Comparison of ENCODE assay signal across 11 mouse cellular contexts in genomic region chr6:142779812-142780573, GRCm38 (mm10). TPM values are rescaled to one million over a fixed set of nuclear protein-coding genes. Genes with fewer than 3 reads are reported as not detected.
A peak's percentile ranks its signal among the peaks of the same experiment; 100 is the strongest.
DNase-seq lines count a peak whose midpoint lies in the region; ATAC-seq and TF ChIP-seq lines count a peak whose summit lies in the region.
"Had no signal": no experiment of that assay in that cellular context is flagged by ENCODE, and none has a peak within 500 bp of the region (broad histone marks: within the 10 kb centered on the region; RNA-seq: fewer than 3 reads in every experiment).

No protein-coding gene starts in this region.

- no peak overlapping the region for H3K4me3 ChIP-seq in neural tube, embryonic 11.5 days (ENCODE audit: low read depth, low read length)
- H3K4me3 ChIP-seq in forebrain, embryonic 16.5 days (replicated peaks; ENCODE audit: low read length): no peak overlapping the region
- H3K4me3 ChIP-seq in midbrain, embryonic 12.5 days: no peak overlapping the region
- no peak overlapping the region for H3K4me3 ChIP-seq in gastrocnemius, adult 2 months
- no peak overlapping the region for H3K4me3 ChIP-seq in left cerebral cortex, adult 2 months

- H3K36me3 ChIP-seq in neural tube, embryonic 11.5 days (ENCODE audit: control insufficient read depth, insufficient read depth, low read length): no peaks in the 10 kb centered on the region
- H3K36me3 ChIP-seq in forebrain, embryonic 16.5 days (ENCODE audit: control insufficient read depth, insufficient read depth): peaks cover 4% of the 10 kb centered on the region; the same call in 1 of the 2 replicates
- H3K36me3 ChIP-seq in midbrain, embryonic 12.5 days: peaks cover 11% of the 10 kb centered on the region; the same call in 1 of the 2 replicates

- no peaks in the 10 kb centered on the region for H3K9me3 ChIP-seq in neural tube, embryonic 11.5 days (ENCODE audit: control insufficient read depth, low read length)
- H3K9me3 ChIP-seq in forebrain, embryonic 16.5 days (ENCODE audit: control insufficient read depth, low read length): no peaks in the 10 kb centered on the region
- H3K9me3 ChIP-seq in midbrain, embryonic 12.5 days: no peaks in the 10 kb centered on the region
- H3K9me3 ChIP-seq: G1E had no signal

- no peak overlapping the region for H3K4me2 ChIP-seq in neural tube, embryonic 11.5 days (ENCODE audit: low read depth)
- H3K4me2 ChIP-seq in forebrain, embryonic 16.5 days (ENCODE audit: low read length): no peak overlapping the region
- H3K4me2 ChIP-seq in midbrain, embryonic 12.5 days (replicated peaks): no peak overlapping the region

- DNase-seq in neural tube, embryonic 11.5 days (ENCODE audit: low spot score): no peak
- DNase-seq in neural tube, embryonic 10.5 days (ENCODE audit: extremely low spot score, low spot score): no peak
- DNase-seq in thymus, postnatal 4 days: peak; percentile 35
- DNase-seq in urinary bladder, adult 2 months (ENCODE audit: low spot score): no peak
- DNase-seq in gastrocnemius, adult 2 months: no peak
- DNase-seq in left cerebral cortex, adult 2 months (ENCODE audit: extremely low spot score in 1 of 2, low spot score in 2 of 2): no peak
- DNase-seq: adrenal gland, postnatal 25 days had no signal

- H3K4me1 ChIP-seq in neural tube, embryonic 11.5 days (ENCODE audit: control insufficient read depth, insufficient read depth, low read length): no peaks in the 10 kb centered on the region
- peaks cover 18% of the 10 kb centered on the region for H3K4me1 ChIP-seq in forebrain, embryonic 16.5 days (replicated peaks; ENCODE audit: control insufficient read depth, insufficient read depth, low read length)
- peaks cover 14% of the 10 kb centered on the region for H3K4me1 ChIP-seq in midbrain, embryonic 12.5 days

- no peak overlapping the region for H3K27ac ChIP-seq in neural tube, embryonic 11.5 days (ENCODE audit: low read depth, low read length)
- H3K27ac ChIP-seq in forebrain, embryonic 16.5 days (ENCODE audit: low read length): peak overlapping the region; percentile 54
- peak overlapping the region; percentile 63 for H3K27ac ChIP-seq in midbrain, embryonic 12.5 days (replicated peaks)
- no peak overlapping the region for H3K27ac ChIP-seq in gastrocnemius, adult 2 months
- H3K27ac ChIP-seq in left cerebral cortex, adult 2 months: no peak overlapping the region
- H3K27ac ChIP-seq: stomach, postnatal 0 days had no signal

- no peaks in the 10 kb centered on the region for H3K27me3 ChIP-seq in neural tube, embryonic 11.5 days (ENCODE audit: control insufficient read depth, insufficient read depth, low read length)
- H3K27me3 ChIP-seq in forebrain, embryonic 16.5 days (replicated peaks; ENCODE audit: control insufficient read depth, insufficient read depth, low read length): no peaks in the 10 kb centered on the region
- H3K27me3 ChIP-seq in midbrain, embryonic 12.5 days: no peaks in the 10 kb centered on the region

- intact Hi-C loops in gastrocnemius, adult 2 months (cut with DNase I): loop anchor here (2.0 kb wide), 1 partner anchor 35 kb away; no protein-coding TSS in a partner anchor
- intact Hi-C loops in left cerebral cortex, adult 2 months (cut with DNase I): loop anchor here (1.0 to 5.0 kb wide), 4 partner anchors 34 to 397 kb away; partner anchors contain the start of gene St8sia1

- ATAC-seq in neural tube, embryonic 11.5 days (ENCODE audit: insufficient read depth, low FRiP score, low TSS enrichment): 0 out of 2 replicates have a peak, but pooled peaks have one; percentile 3
- ATAC-seq in forebrain, embryonic 16.5 days: peak; percentile 87
- ATAC-seq in midbrain, embryonic 12.5 days (ENCODE audit: low FRiP score, low read depth): peak; percentile 68

- TF ChIP-seq CTCF in gastrocnemius, adult 2 months (IDR thresholded peaks at IDR 0.05): no peak
- no peak for TF ChIP-seq CTCF in left cerebral cortex, adult 2 months (IDR thresholded peaks at IDR 0.05)

- WGBS in neural tube, embryonic 11.5 days: 72% methylated on average over 14 of the region's 14 CpGs
- WGBS in forebrain, embryonic 16.5 days: 29% methylated on average over 14 of the region's 14 CpGs
- WGBS in midbrain, embryonic 12.5 days: 68% methylated on average over 14 of the region's 14 CpGs

- no peak overlapping the region for H3K9ac ChIP-seq in neural tube, embryonic 11.5 days (ENCODE audit: low read length)
- no peak overlapping the region for H3K9ac ChIP-seq in forebrain, embryonic 16.5 days (replicated peaks; ENCODE audit: low read depth, low read length)
- no peak overlapping the region for H3K9ac ChIP-seq in midbrain, embryonic 12.5 days (replicated peaks)

RNA-seq across cellular contexts. Expression of gene Cmas, which starts 23.5 kb away (rescaled TPM):
- polyA plus RNA-seq in neural tube, embryonic 11.5 days (2014; fragmentation: Nextera tagmentation; extraction: Ambion mirVana): 130 and 133 TPM in 2 replicates
- polyA plus RNA-seq in forebrain, embryonic 16.5 days (2015; fragmentation: Nextera tagmentation; extraction: Ambion mirVana): 139 and 150 TPM in 2 replicates
- 138 and 143 TPM in 2 replicates for polyA plus RNA-seq in midbrain, embryonic 12.5 days (2016; fragmentation: Nextera tagmentation; extraction: Ambion mirVana)
- polyA plus RNA-seq in urinary bladder, adult 2 months (2012; rRNA removed): 44.3 and 47.6 TPM in 2 replicates
- total RNA-seq in gastrocnemius, adult 2 months (2021): 10 to 100 TPM; 27.5 to 31.6 TPM
- 100 to 1,000 TPM; 107 to 111 TPM for total RNA-seq in left cerebral cortex, adult 2 months (2021)

RNA-seq across cellular contexts. Expression of gene Sult6b2, which starts 24.3 kb away (rescaled TPM):
- 0.15 and 0.29 TPM in 2 replicates for polyA plus RNA-seq in neural tube, embryonic 11.5 days (2014; fragmentation: Nextera tagmentation; extraction: Ambion mirVana)
- 0.11 and 0.28 TPM in 2 replicates for polyA plus RNA-seq in forebrain, embryonic 16.5 days (2015; fragmentation: Nextera tagmentation; extraction: Ambion mirVana)
- not detected in 2 replicates for polyA plus RNA-seq in midbrain, embryonic 12.5 days (2016; fragmentation: Nextera tagmentation; extraction: Ambion mirVana)
- not detected in 2 replicates for polyA plus RNA-seq in urinary bladder, adult 2 months (2012; rRNA removed)
- total RNA-seq in gastrocnemius, adult 2 months (2021): not detected
- not detected for total RNA-seq in left cerebral cortex, adult 2 months (2021)
- total RNA-seq: adrenal gland, postnatal 25 days had no signal
- polyA plus RNA-seq: G1E; stomach, postnatal 0 days had no signal

Comparison
In these comparisons a context has a peak if more than half of its experiments do, and no peak if none do; other contexts are left out.
1. ATAC-seq: peak in every context shown above with its lines; median percentile 87 in forebrain, embryonic 16.5 days; 68 in midbrain, embryonic 12.5 days; 3 in neural tube, embryonic 11.5 days.
2. H3K27ac ChIP-seq: peak in forebrain, embryonic 16.5 days (single experiment) and midbrain, embryonic 12.5 days (single experiment); none in neural tube, embryonic 11.5 days (single experiment), gastrocnemius, adult 2 months (single experiment) and left cerebral cortex, adult 2 months (single experiment).